Mouse (Mus musculus) MEL (cell line): ENCODE results near the gene Bcorl1. TPM values are rescaled to one million over a fixed set of nuclear protein-coding genes. Genes with fewer than 3 reads are reported as not detected.

ENCODE experiments used
- DNase-seq: peaks from one replicate; pipeline ENCODE4 v3.0.0; 2011; ENCODE audit warnings: low read depth, low spot score
- H3K27ac ChIP-seq: 2 replicates; pipeline ENCODE4 v1.5.1; 2012; ENCODE audit warnings: low read depth, mild to moderate bottlenecking, control low read depth, low read length, moderate library complexity; ENCODE audit not compliant: control insufficient read depth
- H3K27me3 ChIP-seq, 2 experiments: fragments of 150-350 bp in 1 of 2; sonication (generic) in 1 of 2; 2 replicates each; pipeline ENCODE4 v1.6.1; 2012; ENCODE audit warnings: low read length in 2 of 2, mild to moderate bottlenecking in 2 of 2, improper control_type of control experiment in 1 of 2, moderate library complexity in 1 of 2; ENCODE audit not compliant: insufficient read depth in 2 of 2, control insufficient read depth in 1 of 2
- H3K36me3 ChIP-seq, 2 experiments: 2 replicates each; pipeline ENCODE4 v1.6.1; 2012 to 2014; ENCODE audit warnings: low read length in 2 of 2, improper control_type of control experiment in 1 of 2, inconsistent platforms in 1 of 2, mild to moderate bottlenecking in 1 of 2; ENCODE audit not compliant: insufficient read depth in 2 of 2, control insufficient read depth in 1 of 2
- H3K4me1 ChIP-seq, 2 experiments: fragments of 150-350 bp in 1 of 2; sonication (generic) in 1 of 2; 2 replicates each; pipeline ENCODE4 v1.6.1; 2012; ENCODE audit warnings: low read length in 2 of 2, improper control_type of control experiment in 1 of 2, mild to moderate bottlenecking in 1 of 2; ENCODE audit not compliant: insufficient read depth in 2 of 2, control insufficient read depth in 1 of 2
- H3K4me3 ChIP-seq, 2 experiments: fragments of 150-350 bp in 1 of 2; sonication (generic) in 1 of 2; 2 replicates each; pipeline ENCODE4 v1.5.1; 2012; ENCODE audit warnings: low read depth in 2 of 2, low read length in 2 of 2, mild to moderate bottlenecking in 2 of 2, moderate library complexity in 2 of 2, control low read depth in 1 of 2, improper control_type of control experiment in 1 of 2; ENCODE audit not compliant: control insufficient read depth in 1 of 2, insufficient read depth in 1 of 2
- H3K79me2 ChIP-seq: 2 replicates; pipeline ENCODE4 v1.6.1; 2012; ENCODE audit warnings: mild to moderate bottlenecking, low read length, moderate library complexity; ENCODE audit not compliant: control insufficient read depth, poor library complexity, insufficient read depth
- H3K9ac ChIP-seq: 2 replicates; pipeline ENCODE4 v1.6.1; 2012; ENCODE audit warnings: low read depth, mild to moderate bottlenecking, control low read depth, low read length, moderate library complexity; ENCODE audit not compliant: control insufficient read depth, poor library complexity, severe bottlenecking
- H3K9me3 ChIP-seq: fragments of 150-350 bp; sonication (generic); replicated peaks from 2 replicates; pipeline ENCODE4 v1.6.1; 2012; ENCODE audit warnings: mild to moderate bottlenecking, low read length, improper control_type of control experiment, moderate library complexity; ENCODE audit not compliant: insufficient read depth
- BHLHE40 ChIP-seq: IDR thresholded peaks from 2 replicates; pipeline ENCODE4 v1.6.1; 2012; ENCODE audit warnings: low read depth, mild to moderate bottlenecking, inconsistent platforms, low read length, improper control_type of control experiment, borderline replicate concordance
- CHD2 ChIP-seq: IDR thresholded peaks from 2 replicates; pipeline ENCODE4 v1.6.1; 2011; ENCODE audit warnings: low read length, improper control_type of control experiment
- CTCF ChIP-seq, 3 experiments: IDR thresholded peaks in 2 of 3; conservative IDR thresholded peaks in 1 of 3; 2 replicates each; pipeline ENCODE4 v1.5.1; 2011 to 2012; ENCODE audit warnings: low read length in 3 of 3, low read depth in 2 of 3, mild to moderate bottlenecking in 2 of 3, improper control_type of control experiment in 1 of 3, inconsistent platforms in 1 of 3, mixed read lengths in 1 of 3, moderate library complexity in 1 of 3; ENCODE audit not compliant: control insufficient read depth in 1 of 3, insufficient read depth in 1 of 3, poor library complexity in 1 of 3, severe bottlenecking in 1 of 3
- E2F4 ChIP-seq: IDR thresholded peaks from 2 replicates; pipeline ENCODE4 v1.6.1; 2011; ENCODE audit warnings: low read depth, low read length, improper control_type of control experiment, borderline replicate concordance
- ELF1 ChIP-seq: IDR thresholded peaks from 2 replicates; pipeline ENCODE4 v1.6.1; 2014; ENCODE audit warnings: low read depth, mild to moderate bottlenecking, inconsistent platforms, low read length, improper control_type of control experiment, moderate library complexity
- EP300 ChIP-seq, 2 experiments: IDR thresholded peaks; 2 replicates each; pipeline ENCODE4 v1.6.1; 2011; ENCODE audit warnings: improper control_type of control experiment in 2 of 2, low read length in 2 of 2, low read depth in 1 of 2, mild to moderate bottlenecking in 1 of 2
- ETS1 ChIP-seq: IDR thresholded peaks from 2 replicates; pipeline ENCODE4 v1.6.1; 2012; ENCODE audit warnings: low read depth, mild to moderate bottlenecking, inconsistent platforms, low read length, improper control_type of control experiment, moderate library complexity
- JUND ChIP-seq: IDR thresholded peaks from 2 replicates; pipeline ENCODE4 v1.6.1; 2011; ENCODE audit warnings: low read depth, mild to moderate bottlenecking, improper control_type of control experiment, low read length
- KAT2A ChIP-seq: conservative IDR thresholded peaks from 2 replicates; pipeline ENCODE4 v1.6.1; 2012; ENCODE audit warnings: low read depth, low read length, improper control_type of control experiment, inconsistent platforms
- MAFK ChIP-seq: IDR thresholded peaks from 2 replicates; pipeline ENCODE4 v1.6.1; 2011; ENCODE audit warnings: low read depth, mild to moderate bottlenecking, low read length, improper control_type of control experiment, borderline replicate concordance
- MEF2A ChIP-seq: IDR thresholded peaks from 2 replicates; pipeline ENCODE4 v1.6.1; 2014; ENCODE audit warnings: low read depth, mild to moderate bottlenecking, inconsistent platforms, low read length, improper control_type of control experiment; ENCODE audit not compliant: poor library complexity, insufficient replicate concordance, severe bottlenecking; ENCODE audit errors: extremely low read depth
- MYC ChIP-seq: IDR thresholded peaks from 2 replicates; pipeline ENCODE4 v1.6.1; 2011; ENCODE audit warnings: low read depth, mild to moderate bottlenecking, low read length, improper control_type of control experiment, moderate library complexity
- NELFE ChIP-seq: IDR thresholded peaks from 2 replicates; pipeline ENCODE4 v1.6.1; 2011; ENCODE audit warnings: low read depth, low read length, improper control_type of control experiment
- NRF1 ChIP-seq: IDR thresholded peaks from 2 replicates; pipeline ENCODE4 v1.6.1; 2014; ENCODE audit warnings: low read depth, mild to moderate bottlenecking, inconsistent platforms, low read length, improper control_type of control experiment, moderate library complexity; ENCODE audit not compliant: poor library complexity, insufficient read depth, severe bottlenecking
- POLR2AphosphoS2 ChIP-seq: IDR thresholded peaks from 2 replicates; pipeline ENCODE4 v1.6.1; 2011; ENCODE audit warnings: low read length, improper control_type of control experiment
- RCOR1 ChIP-seq: IDR thresholded peaks from 2 replicates; pipeline ENCODE4 v1.6.1; 2012; ENCODE audit warnings: low read depth, mild to moderate bottlenecking, inconsistent platforms, low read length, improper control_type of control experiment
- SMC3 ChIP-seq: IDR thresholded peaks from 2 replicates; pipeline ENCODE4 v1.6.1; 2011; ENCODE audit warnings: low read depth, low read length, improper control_type of control experiment
- TBP ChIP-seq: IDR thresholded peaks from 2 replicates; pipeline ENCODE4 v1.8.0; 2011; ENCODE audit warnings: low read depth, low read length, improper control_type of control experiment
- TCF12 ChIP-seq: IDR thresholded peaks from 2 replicates; pipeline ENCODE4 v1.6.1; 2014; ENCODE audit warnings: low read depth, mild to moderate bottlenecking, inconsistent platforms, low read length, improper control_type of control experiment, moderate library complexity
- UBTF ChIP-seq: IDR thresholded peaks from 2 replicates; pipeline ENCODE4 v1.6.1; 2012; ENCODE audit warnings: low read depth, mild to moderate bottlenecking, inconsistent platforms, low read length, improper control_type of control experiment, moderate library complexity, borderline replicate concordance; ENCODE audit not compliant: insufficient read depth
- USF2 ChIP-seq, 2 experiments: IDR thresholded peaks; 2 replicates each; pipeline ENCODE4 v1.6.1; 2011 to 2012; ENCODE audit warnings: improper control_type of control experiment in 2 of 2, low read length in 2 of 2, borderline replicate concordance in 1 of 2, inconsistent platforms in 1 of 2, low read depth in 1 of 2, mild to moderate bottlenecking in 1 of 2; ENCODE audit not compliant: insufficient read depth in 1 of 2
- ZKSCAN1 ChIP-seq: IDR thresholded peaks from 2 replicates; pipeline ENCODE4 v1.6.1; 2012; ENCODE audit warnings: low read depth, mild to moderate bottlenecking, inconsistent platforms, low read length, improper control_type of control experiment, moderate library complexity
- ZMIZ1 ChIP-seq: IDR thresholded peaks from 2 replicates; pipeline ENCODE4 v1.6.1; 2012; ENCODE audit warnings: low read depth, mild to moderate bottlenecking, inconsistent platforms, low read length, improper control_type of control experiment, moderate library complexity
- ZNF384 ChIP-seq: IDR thresholded peaks from 2 replicates; pipeline ENCODE4 v1.6.1; 2012; ENCODE audit warnings: low read depth, mild to moderate bottlenecking, inconsistent platforms, low read length, improper control_type of control experiment
- polyA plus RNA-seq, 2 experiments: library from polyadenylated mRNA; stranded (reverse) in 1 of 2; unstranded in 1 of 2; fragments of >175 nt in 1 of 2; fragments of >200 nt in 1 of 2; gene quantifications; 2 replicates each; pipeline versions ENCODE4 v1.2.1 to v1.2.4; 2012; ENCODE audit warnings: low replicate concordance in 2 of 2, low read depth in 1 of 2; ENCODE audit not compliant: insufficient read length in 2 of 2, insufficient read depth in 1 of 2, missing spikeins in 1 of 2
- total RNA-seq: library from RNA; depleted of rRNA; stranded (reverse); fragments of 300-350 nt; gene quantifications from 2 replicates; pipeline ENCODE4 v1.2.3, GENCODE M21; 2012

The Bcorl1 gene
- total and polyA plus RNA-seq, 3 experiments: 3.0 to 12.9 TPM; not detected in 1

DNA sequence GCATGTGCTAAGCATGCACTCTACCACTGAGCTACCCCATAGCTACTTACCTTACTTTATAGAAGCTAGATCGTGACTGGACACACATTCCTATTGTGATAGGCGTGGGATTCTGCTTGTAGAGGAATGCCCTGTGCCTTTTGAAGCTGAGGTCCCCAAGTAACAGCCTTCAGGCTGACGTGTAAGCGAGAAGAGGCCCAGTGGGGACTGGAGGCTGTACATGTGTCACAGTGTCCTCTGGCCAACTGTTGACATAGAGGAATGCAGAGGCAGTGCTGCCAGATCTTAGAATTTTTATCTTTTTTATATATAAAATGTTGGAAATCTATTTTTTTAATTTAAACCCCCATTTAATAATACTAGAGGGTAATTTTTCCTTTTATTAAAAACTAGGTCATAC is 58.8 kb downstream of the Bcorl1 start:
- H3K27ac ChIP-seq: no peak overlapping the region
- no peaks in the 10 kb centered on the region for H3K36me3 ChIP-seq
- no peaks in the 10 kb centered on the region for H3K4me1 ChIP-seq
- DNase-seq: no peak
- H3K9me3 ChIP-seq: no peaks in the 10 kb centered on the region
- no peak overlapping the region for H3K9ac ChIP-seq
- no peak overlapping the region for H3K4me3 ChIP-seq
- no peaks in the 10 kb centered on the region for H3K79me2 ChIP-seq
- H3K27me3 ChIP-seq: no peaks in the 10 kb centered on the region
- TF ChIP-seq TBP: no peak
- no peak for TF ChIP-seq ZNF384
- no peak for TF ChIP-seq ELF1
- TF ChIP-seq TCF12: no peak
- no peak for TF ChIP-seq KAT2A
- no peak for TF ChIP-seq MYC
- no peak for TF ChIP-seq ETS1
- TF ChIP-seq ZMIZ1: no peak
- no peak for TF ChIP-seq ZKSCAN1
- no peak for TF ChIP-seq USF2 (IDR thresholded peaks at IDR 0.05; ENCODE audit: borderline replicate concordance in 1 of 2, insufficient read depth in 1 of 2, low read depth in 1 of 2, low read length in 2 of 2)

DNA sequence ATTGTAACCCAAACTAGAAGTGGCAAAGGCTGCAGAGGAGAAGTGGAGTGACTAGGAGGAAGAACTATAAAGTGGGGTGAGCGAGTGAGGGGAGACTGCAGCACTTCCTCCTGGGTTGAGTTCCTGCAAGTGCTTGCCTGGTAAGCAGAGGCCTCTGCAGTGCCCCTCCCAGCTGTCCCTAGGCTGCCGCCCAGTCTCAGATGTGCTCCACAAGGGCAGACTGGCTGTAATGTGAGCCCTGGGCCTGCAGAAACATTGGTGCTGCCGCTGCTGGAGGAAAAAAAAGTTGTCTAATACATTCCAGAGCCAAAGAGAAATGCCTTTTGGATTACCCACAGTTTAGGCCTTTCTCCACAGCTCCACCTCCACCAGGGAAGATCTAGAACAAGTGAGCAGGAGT is 64.0 kb downstream of the Bcorl1 start:
- Histone ChIP-seq H3K27ac (no peak overlapping the region), H3K4me3 (no peak overlapping the region), H3K27me3 (no peaks in the 10 kb centered on the region), H3K9me3 (no peaks in the 10 kb centered on the region), H3K79me2 (no peaks in the 10 kb centered on the region), H3K4me1 (no peaks in the 10 kb centered on the region), H3K9ac (no peak overlapping the region), H3K36me3 (peaks cover 0 to 2% of the 10 kb centered on the region in 2 experiments; a peak in 2 of 4 replicates)
- no peak for TF ChIP-seq JUND
- no peak for TF ChIP-seq MEF2A
- TF ChIP-seq EP300 (IDR thresholded peaks at IDR 0.05; ENCODE audit: low read depth in 1 of 2, low read length in 2 of 2): no peak
- no peak for TF ChIP-seq KAT2A
- no peak for TF ChIP-seq RCOR1
- no peak for TF ChIP-seq NRF1
- no peak for TF ChIP-seq BHLHE40
- TF ChIP-seq CTCF (IDR thresholded peaks at IDR 0.05 in 2 of 3, conservative IDR thresholded peaks at IDR 0.05 in 1 of 3; ENCODE audit: control insufficient read depth in 1 of 3, insufficient read depth in 1 of 3, low read depth in 2 of 3, low read length in 3 of 3, poor library complexity in 1 of 3, severe bottlenecking in 1 of 3): no peak
- no peak for TF ChIP-seq CHD2
- TF ChIP-seq TBP: no peak
- no peak for TF ChIP-seq NELFE
- TF ChIP-seq UBTF: no peak
- no peak for TF ChIP-seq POLR2AphosphoS2
- no peak for TF ChIP-seq MAFK
- no peak for TF ChIP-seq ZNF384
- TF ChIP-seq E2F4: no peak
- TF ChIP-seq MYC: no peak
- no peak for TF ChIP-seq ZMIZ1
- TF ChIP-seq SMC3: no peak
- no peak for DNase-seq
